Mouse (Mus musculus) CD4-positive, CD25-positive, alpha-beta regulatory T cell, adult 4 months (primary cell): ENCODE results near the gene Fabp2. TPM values are rescaled to one million over a fixed set of nuclear protein-coding genes. Genes with fewer than 3 reads are reported as not detected.
"Not testable (repeated sequence)": the region's sequence is repeated elsewhere in the genome, so short reads cannot be mapped to it uniquely, and the experiment has no call there.

ENCODE experiments used
- ATAC-seq: one replicate; pipeline ENCODE4 v1.8.0; 2017
- polyA plus RNA-seq, 2 experiments: library from polyadenylated mRNA; unstranded; fragments of 100-300 nt; shearing (Covaris generic); gene quantifications; one replicate each; pipeline ENCODE4 v1.2.1; 2017

The Fabp2 gene
- polyA plus RNA-seq, 2 experiments from 2014 or later, result not detected

- no peak for ATAC-seq
Measured at GRCm38 (mm10) chr3:122920572-122921435, 25.9 kb downstream of the Fabp2 start.

- no peak for ATAC-seq
Measured at GRCm38 (mm10) chr3:122921676-122922527, 27.0 kb downstream of the Fabp2 start.

GRCm38 (mm10) chr3:122923147-122923546 lies 28.3 kb downstream of the Fabp2 start:
- no peak for ATAC-seq

GRCm38 (mm10) chr3:122924009-122924914 lies 29.4 kb downstream of the Fabp2 start, which contains the start of gene 1810037I17Rik:
Gene 1810037I17Rik (plus strand): TSS chr3:122924203.
- ATAC-seq, result peak; percentile 91

- ATAC-seq, result no peak
Measured at GRCm38 (mm10) chr3:122929723-122930122, 34.9 kb downstream of the Fabp2 start.

- ATAC-seq, result no peak
Measured at GRCm38 (mm10) chr3:122932466-122932865, 37.6 kb downstream of the Fabp2 start.

GRCm38 (mm10) chr3:122937176-122937575 lies 42.3 kb downstream of the Fabp2 start:
- not testable (repeated sequence) for ATAC-seq

GRCm38 (mm10) chr3:122939215-122939614 lies 44.3 kb downstream of the Fabp2 start:
- ATAC-seq, result peak; percentile 76

GRCm38 (mm10) chr3:122943387-122943890 lies 48.6 kb downstream of the Fabp2 start:
- ATAC-seq, result no peak

Other genes starting within 250 kb of the Fabp2 start
- gene Pde5a, start 166.1 kb upstream of the Fabp2 start, polyA plus RNA-seq, result under 1 TPM; 0.08 to 0.11 TPM
- gene Gm10959, start 24.3 kb downstream of the Fabp2 start, polyA plus RNA-seq, result not detected
- gene 1810037I17Rik, start 29.1 kb downstream of the Fabp2 start, polyA plus RNA-seq, result 100 to 1,000 TPM in 1 of 2 experiments, 10 to 100 TPM in 1; 84.8 to 103 TPM
- 10 to 100 TPM; 14.9 to 18.4 TPM for gene Usp53, start 89.4 kb downstream of the Fabp2 start, polyA plus RNA-seq
- gene Myoz2, start 139.9 kb downstream of the Fabp2 start, polyA plus RNA-seq, result under 1 TPM in 1 of 2 experiments, not detected in 1; 0.13 TPM